Mouse (Mus musculus): ENCODE results near the gene Gpr153.

- TF ChIP-seq CTCF (IDR thresholded peaks at IDR 0.05) (peak; percentile 54), EP300 (IDR thresholded peaks at IDR 0.05) (no peak)
These were observed 1.5 kb upstream of the Gpr153 start for GRCm38 (mm10) chr4:152272449-152273049.

All from lung, postnatal 0 days (tissue).